Mouse (Mus musculus) heart, adult 2 months (tissue): ENCODE results near the gene Fbxw2. TPM values are rescaled to one million over a fixed set of nuclear protein-coding genes. Genes with fewer than 3 reads are reported as not detected.
"Not testable (repeated sequence)": the region's sequence is repeated elsewhere in the genome, so short reads cannot be mapped to it uniquely, and the experiment has no call there.

ENCODE experiments used
- DNase-seq, 2 experiments: peaks; one replicate each; pipeline ENCODE4 v3.0.0; 2021
- H3K27ac ChIP-seq: fragments of 200-600 bp; 2 replicates; pipeline ENCODE4 v1.8.1; 2022
- H3K27me3 ChIP-seq: fragments of 200-500 bp; 2 replicates; pipeline ENCODE4 v1.6.1; 2012; ENCODE audit warnings: mild to moderate bottlenecking, low read length, inconsistent platforms, mixed read lengths; ENCODE audit not compliant: control insufficient read depth, insufficient read depth
- H3K36me3 ChIP-seq: fragments of 200-500 bp; 2 replicates; pipeline ENCODE4 v1.6.1; 2012; ENCODE audit warnings: low read length, inconsistent platforms; ENCODE audit not compliant: control insufficient read depth, insufficient read depth
- H3K4me1 ChIP-seq: fragments of 200-500 bp; 2 replicates; pipeline ENCODE4 v1.6.1; 2011; ENCODE audit warnings: low read length; ENCODE audit not compliant: control insufficient read depth, insufficient read depth
- H3K4me3 ChIP-seq: fragments of 200-600 bp; 2 replicates; pipeline ENCODE4 v1.8.1; 2022
- H3K79me2 ChIP-seq: fragments of 200-500 bp; replicated peaks from 2 replicates; pipeline ENCODE4 v1.6.1; 2012; ENCODE audit warnings: mild to moderate bottlenecking, inconsistent platforms, low read length, moderate library complexity, mixed read lengths; ENCODE audit not compliant: control insufficient read depth, insufficient read depth
- H3K9ac ChIP-seq: fragments of 200-500 bp; 2 replicates; pipeline ENCODE4 v1.6.1; 2012; ENCODE audit warnings: low read depth, mild to moderate bottlenecking, control low read depth, inconsistent platforms, low read length, mixed read lengths
- CTCF ChIP-seq: fragments of 200-600 bp; IDR thresholded peaks from 2 replicates; pipeline ENCODE4 v1.8.1; 2022; ENCODE audit warnings: antibody characterized with exemption, mild to moderate bottlenecking, moderate library complexity
- EP300 ChIP-seq: fragments of 200-500 bp; IDR thresholded peaks from 2 replicates; pipeline ENCODE4 v1.6.1; 2011; ENCODE audit warnings: low read depth, low read length, control low read depth; ENCODE audit not compliant: insufficient read depth
- POLR2A ChIP-seq: fragments of 200-500 bp; IDR thresholded peaks from 2 replicates; pipeline ENCODE4 v1.6.1; 2011; ENCODE audit warnings: mild to moderate bottlenecking, low read depth, low read length, control low read depth; ENCODE audit not compliant: insufficient read depth
- WGBS: fragments of 180-500 bp; shearing (Covaris S2); methylation state at CpG from one replicate; pipeline ENCODE4 v1.1.7; 2018; 5-methylcytosine and 5-hydroxymethylcytosine counted together
- intact Hi-C: fragments of 180-260 bp; cut with DNase I; formaldehyde crosslinking; loops from one replicate; pipeline ENCODE4 v1.15.1; 2025
- polyA plus RNA-seq: library from polyadenylated mRNA; depleted of rRNA; stranded (reverse); fragments of >200 nt; gene quantifications from 2 replicates; pipeline ENCODE4 v1.2.3, GENCODE M21; 2012
- total RNA-seq, 2 experiments: library from RNA; stranded (reverse); gene quantifications; 2 replicates each; pipeline ENCODE4 v1.2.3; 2021

The Fbxw2 gene
- total and polyA plus RNA-seq, 3 experiments = 29.5 to 45.3 (median 40.2) TPM

- peaks cover 1% of the 10 kb centered on the region for H3K36me3 ChIP-seq
- 77% methylated on average over 8 of the region's 8 CpGs for WGBS
Measured at GRCm38 (mm10) chr2:34857728-34858127, 31.6 kb upstream of the Fbxw2 start.

GRCm38 (mm10) chr2:34855265-34855664 lies 29.2 kb upstream of the Fbxw2 start:
- Histone ChIP-seq H3K4me3 (no peak overlapping the region), H3K9ac (no peak overlapping the region), H3K79me2 (no peaks in the 10 kb centered on the region), H3K36me3 (peaks cover 1% of the 10 kb centered on the region), H3K4me1 (no peaks in the 10 kb centered on the region), H3K27ac (no peak overlapping the region), H3K27me3 (no peaks in the 10 kb centered on the region)
- WGBS = 91% methylated on average over 4 of the region's 4 CpGs
- TF ChIP-seq POLR2A (no peak), EP300 (no peak), CTCF (peak; percentile 38)
- intact Hi-C loops = no loop called here
- DNase-seq = no peak

More at GRCm38 (mm10) chr2:34857728-34858127, 31.6 kb upstream of the Fbxw2 start:
- Histone ChIP-seq H3K4me1 (no peaks in the 10 kb centered on the region), H3K9ac (no peak overlapping the region), H3K27ac (no peak overlapping the region), H3K4me3 (no peak overlapping the region), H3K27me3 (no peaks in the 10 kb centered on the region), H3K79me2 (no peaks in the 10 kb centered on the region)
- intact Hi-C loops = no loop called here
- TF ChIP-seq POLR2A (no peak), EP300 (no peak), CTCF (no peak)
- DNase-seq = no peak

DNA sequence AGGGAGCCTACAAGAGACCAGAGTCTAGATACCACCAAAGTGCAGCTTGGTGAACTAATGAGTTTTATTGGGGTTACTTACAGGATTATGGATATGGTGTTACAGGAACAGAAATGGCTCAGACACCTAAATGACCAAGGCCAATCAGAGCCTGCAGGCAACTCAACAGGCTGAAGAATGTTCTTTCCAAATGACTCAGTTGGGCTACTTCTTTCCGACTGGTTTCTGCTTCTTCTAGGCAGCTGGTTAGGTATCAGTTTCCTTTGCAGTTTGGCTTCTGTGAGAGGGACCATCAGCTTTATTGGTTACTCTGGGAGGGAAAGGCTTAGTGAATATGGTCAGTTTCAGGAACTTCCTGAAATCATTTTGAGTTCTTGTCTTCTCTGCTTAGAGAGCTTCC lies 21.6 kb upstream of the Fbxw2 start:
- intact Hi-C loops = no loop called here
- Histone ChIP-seq H3K4me3 (no peak overlapping the region), H3K36me3 (no peaks in the 10 kb centered on the region), H3K79me2 (no peaks in the 10 kb centered on the region), H3K27me3 (no peaks in the 10 kb centered on the region), H3K4me1 (no peaks in the 10 kb centered on the region), H3K9ac (no peak overlapping the region), H3K27ac (no peak overlapping the region)
- no peak for TF ChIP-seq EP300
- TF ChIP-seq CTCF = no peak
- TF ChIP-seq POLR2A = no peak
- 81% methylated on average over 1 of the region's 1 CpGs for WGBS
- DNase-seq = no peak

GRCm38 (mm10) chr2:34843211-34843939 lies 17.3 kb upstream of the Fbxw2 start:
- TF ChIP-seq EP300 (peak; percentile 88), CTCF (no peak), POLR2A (peak; percentile 43; the same call in 1 of the 2 replicates)
- WGBS = 32% methylated on average over 11 of the region's 11 CpGs
- intact Hi-C loops = no loop called here
- H3K79me2 ChIP-seq = no peaks in the 10 kb centered on the region
- no peak overlapping the region for H3K4me3 ChIP-seq
- no peaks in the 10 kb centered on the region for H3K36me3 ChIP-seq
- no peaks in the 10 kb centered on the region for H3K27me3 ChIP-seq
- H3K27ac ChIP-seq = peak overlapping the region; percentile 73
- no peak overlapping the region for H3K9ac ChIP-seq
- peak; percentile 83 to 85 for DNase-seq
- peaks cover 1% of the 10 kb centered on the region for H3K4me1 ChIP-seq

GRCm38 (mm10) chr2:34841706-34842105 lies 15.6 kb upstream of the Fbxw2 start:
- WGBS = 87% methylated on average over 8 of the region's 8 CpGs
- Histone ChIP-seq H3K79me2 (no peaks in the 10 kb centered on the region), H3K36me3 (no peaks in the 10 kb centered on the region), H3K27me3 (no peaks in the 10 kb centered on the region), H3K27ac (no peak overlapping the region), H3K4me3 (no peak overlapping the region), H3K9ac (no peak overlapping the region), H3K4me1 (peaks cover 1% of the 10 kb centered on the region)
- intact Hi-C loops = no loop called here
- TF ChIP-seq EP300 = no peak
- DNase-seq = no peak

DNA sequence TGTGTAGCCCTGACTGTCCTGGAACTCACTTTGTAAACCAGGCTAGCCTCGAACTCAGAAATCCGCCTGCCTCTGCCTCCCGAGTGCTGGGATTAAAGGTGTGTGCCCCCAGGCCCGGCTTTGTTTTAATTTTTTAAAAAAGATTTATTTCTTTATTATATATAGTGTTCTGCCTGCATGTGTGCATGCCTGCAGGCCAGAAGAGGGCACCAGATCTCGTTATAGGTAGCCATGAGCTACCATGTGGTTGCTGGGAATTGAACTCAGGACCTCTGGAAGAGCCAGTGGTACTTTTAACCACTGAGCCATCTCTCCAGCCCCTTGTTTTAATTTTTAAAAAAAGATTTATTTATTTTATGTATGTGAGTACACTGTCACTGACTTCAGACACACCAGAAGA lies 14.0 kb upstream of the Fbxw2 start:
- H3K9ac ChIP-seq, intact Hi-C loops, H3K79me2 ChIP-seq, H3K36me3 ChIP-seq, H3K27me3 ChIP-seq, H3K27ac ChIP-seq, H3K4me1 ChIP-seq, H3K4me3 ChIP-seq, DNase-seq: not testable (repeated sequence)
- TF ChIP-seq CTCF = peak; percentile 52
- WGBS = 78% methylated on average over 5 of the region's 5 CpGs
